Mouse (Mus musculus): ENCODE data around the gene Ugt1a5. TPM values are rescaled to one million over a fixed set of nuclear protein-coding genes. Genes with fewer than 3 reads are reported as not detected.
"Not testable (repeated sequence)": the region's sequence is repeated elsewhere in the genome, so short reads cannot be mapped to it uniquely, and the experiment has no call there.

Ugt1a5 gene
- polyA plus RNA-seq (2016; fragmentation: Nextera tagmentation; extraction: Ambion mirVana) = not detected in 2 replicates

- Histone ChIP-seq H3K4me3 (no peak within 1 kb of the TSS), H3K36me3 (no peaks in the 10 kb centered on the region), H3K9ac (no peak within 1 kb of the TSS), H3K27ac (no peak within 1 kb of the TSS), H3K27me3 (no peaks in the 10 kb centered on the region), H3K4me1 (no peaks in the 10 kb centered on the region), H3K4me2 (replicated peaks) (no peak within 1 kb of the TSS), H3K9me3 (replicated peaks) (no peaks in the 10 kb centered on the region)
- no peak for ATAC-seq (ENCODE audit: low FRiP score)
- 81% methylated on average over 5 of the region's 5 CpGs for WGBS
Observed at GRCm38 (mm10) chr1:88165711-88166110, at the start of gene Ugt1a5. TSS of gene Ugt1a5 (plus strand) at chr1:88166012.

- not testable (repeated sequence) for H3K9ac ChIP-seq; H3K27me3 ChIP-seq; H3K4me3 ChIP-seq; H3K9me3 ChIP-seq (replicated peaks); H3K27ac ChIP-seq; H3K4me1 ChIP-seq; ATAC-seq (ENCODE audit: low FRiP score); H3K4me2 ChIP-seq (replicated peaks); H3K36me3 ChIP-seq
- 13% methylated on average over 4 of the region's 4 CpGs for WGBS
Observed at GRCm38 (mm10) chr1:88120550-88120949, 45.3 kb upstream of the Ugt1a5 start.

GRCm38 (mm10) chr1:88121521-88121920, 44.3 kb upstream of the Ugt1a5 start:
- H3K4me2 ChIP-seq (replicated peaks); H3K27ac ChIP-seq; H3K9ac ChIP-seq; H3K4me1 ChIP-seq; H3K4me3 ChIP-seq; ATAC-seq (ENCODE audit: low FRiP score); H3K27me3 ChIP-seq; H3K9me3 ChIP-seq (replicated peaks); H3K36me3 ChIP-seq: not testable (repeated sequence)
- WGBS = no CpG with 5 or more reads among the region's 1 CpGs

- not testable (repeated sequence) for H3K9ac ChIP-seq; ATAC-seq (ENCODE audit: low FRiP score); H3K27me3 ChIP-seq; H3K27ac ChIP-seq; H3K36me3 ChIP-seq; H3K4me3 ChIP-seq; H3K4me2 ChIP-seq (replicated peaks); H3K4me1 ChIP-seq; H3K9me3 ChIP-seq (replicated peaks)
- 73% methylated on average over 4 of the region's 4 CpGs for WGBS
Observed at GRCm38 (mm10) chr1:88125827-88126360, 39.9 kb upstream of the Ugt1a5 start.

GRCm38 (mm10) chr1:88129091-88129490, 36.7 kb upstream of the Ugt1a5 start:
- H3K4me1 ChIP-seq, H3K36me3 ChIP-seq: not testable (repeated sequence)

GRCm38 (mm10) chr1:88130223-88130622, 35.6 kb upstream of the Ugt1a5 start:
- 96% methylated on average over 1 of the region's 1 CpGs for WGBS
- not testable (repeated sequence) for ATAC-seq (ENCODE audit: low FRiP score)

More at GRCm38 (mm10) chr1:88129091-88129490, 36.7 kb upstream of the Ugt1a5 start:
- not testable (repeated sequence) for H3K4me3 ChIP-seq; H3K9me3 ChIP-seq (replicated peaks); H3K9ac ChIP-seq; ATAC-seq (ENCODE audit: low FRiP score); H3K27ac ChIP-seq; H3K4me2 ChIP-seq (replicated peaks); H3K27me3 ChIP-seq
- 95% methylated on average over 2 of the region's 2 CpGs for WGBS

GRCm38 (mm10) chr1:88133908-88134456, 31.8 kb upstream of the Ugt1a5 start:
- Histone ChIP-seq H3K4me3 (no peak overlapping the region), H3K36me3 (no peaks in the 10 kb centered on the region), H3K4me2 (replicated peaks) (no peak overlapping the region), H3K27me3 (no peaks in the 10 kb centered on the region), H3K27ac (no peak overlapping the region), H3K4me1 (peaks cover 5% of the 10 kb centered on the region), H3K9ac (no peak overlapping the region), H3K9me3 (replicated peaks) (no peaks in the 10 kb centered on the region)
- no peak for ATAC-seq (ENCODE audit: low FRiP score)
- 59% methylated on average over 3 of the region's 3 CpGs for WGBS

More at GRCm38 (mm10) chr1:88130223-88130622, 35.6 kb upstream of the Ugt1a5 start:
- H3K36me3 ChIP-seq; H3K27me3 ChIP-seq; H3K9ac ChIP-seq; H3K4me3 ChIP-seq; H3K9me3 ChIP-seq (replicated peaks); H3K4me2 ChIP-seq (replicated peaks); H3K4me1 ChIP-seq; H3K27ac ChIP-seq: not testable (repeated sequence)

GRCm38 (mm10) chr1:88134457-88135011, 31.3 kb upstream of the Ugt1a5 start, which contains the start of gene Ugt1a6a:
TSS of gene Ugt1a6a (plus strand) at chr1:88134809.
- H3K4me1 ChIP-seq; H3K9ac ChIP-seq; H3K4me3 ChIP-seq; H3K27ac ChIP-seq; ATAC-seq (ENCODE audit: low FRiP score); H3K36me3 ChIP-seq; H3K27me3 ChIP-seq; H3K4me2 ChIP-seq (replicated peaks); H3K9me3 ChIP-seq (replicated peaks): not testable (repeated sequence)
- WGBS = 47% methylated on average over 5 of the region's 5 CpGs

GRCm38 (mm10) chr1:88135229-88135904, 30.4 kb upstream of the Ugt1a5 start:
- H3K4me2 ChIP-seq (replicated peaks); H3K27ac ChIP-seq; ATAC-seq (ENCODE audit: low FRiP score); H3K9ac ChIP-seq; H3K4me1 ChIP-seq; H3K27me3 ChIP-seq; H3K9me3 ChIP-seq (replicated peaks); H3K36me3 ChIP-seq; H3K4me3 ChIP-seq: not testable (repeated sequence)
- WGBS = 90% methylated on average over 6 of the region's 6 CpGs

- 70% methylated on average over 2 of the region's 2 CpGs for WGBS
- H3K9ac ChIP-seq = no peak overlapping the region
- no peak overlapping the region for H3K4me3 ChIP-seq
- no peaks in the 10 kb centered on the region for H3K27me3 ChIP-seq
- peaks cover 5% of the 10 kb centered on the region for H3K4me1 ChIP-seq
- no peaks in the 10 kb centered on the region for H3K9me3 ChIP-seq (replicated peaks)
- no peak for ATAC-seq (ENCODE audit: low FRiP score)
- no peak overlapping the region for H3K4me2 ChIP-seq (replicated peaks)
- H3K27ac ChIP-seq = no peak overlapping the region
- no peaks in the 10 kb centered on the region for H3K36me3 ChIP-seq
Observed at GRCm38 (mm10) chr1:88136646-88137045, 29.2 kb upstream of the Ugt1a5 start.

GRCm38 (mm10) chr1:88137264-88137663, 28.5 kb upstream of the Ugt1a5 start:
- no peak overlapping the region for H3K4me3 ChIP-seq
- H3K27ac ChIP-seq = no peak overlapping the region
- WGBS = 79% methylated on average over 3 of the region's 3 CpGs
- no peaks in the 10 kb centered on the region for H3K27me3 ChIP-seq
- H3K36me3 ChIP-seq = no peaks in the 10 kb centered on the region
- H3K9ac ChIP-seq = no peak overlapping the region
- ATAC-seq (ENCODE audit: low FRiP score) = no peak
- H3K4me2 ChIP-seq (replicated peaks) = no peak overlapping the region
- no peaks in the 10 kb centered on the region for H3K9me3 ChIP-seq (replicated peaks)
- H3K4me1 ChIP-seq = peaks cover 5% of the 10 kb centered on the region

- H3K27ac ChIP-seq = no peak overlapping the region
- no peak for ATAC-seq (ENCODE audit: low FRiP score)
- no peaks in the 10 kb centered on the region for H3K27me3 ChIP-seq
- H3K9me3 ChIP-seq (replicated peaks) = no peaks in the 10 kb centered on the region
- H3K4me2 ChIP-seq (replicated peaks) = no peak overlapping the region
- H3K9ac ChIP-seq = no peak overlapping the region
- H3K4me3 ChIP-seq = no peak overlapping the region
- WGBS = 100% methylated on average over 1 of the region's 1 CpGs
- peaks cover 5% of the 10 kb centered on the region for H3K4me1 ChIP-seq
- no peaks in the 10 kb centered on the region for H3K36me3 ChIP-seq
Observed at GRCm38 (mm10) chr1:88138145-88138544, 27.7 kb upstream of the Ugt1a5 start.

All from hindbrain, embryonic 12.5 days (tissue).